Mouse (Mus musculus) lung, adult 2 months (tissue): ENCODE data around the gene Galns. TPM values are rescaled to one million over a fixed set of nuclear protein-coding genes. Genes with fewer than 3 reads are reported as not detected.
"Not testable (repeated sequence)": the region's sequence is repeated elsewhere in the genome, so short reads cannot be mapped to it uniquely, and the experiment has no call there.

Experiments used
- DNase-seq: peaks from one replicate; pipeline ENCODE4 v3.0.0; 2022
- H3K4me1 ChIP-seq: fragments of 200-500 bp; 2 replicates; pipeline ENCODE4 v1.6.1; 2011; ENCODE audit warnings: low read length; ENCODE audit not compliant: control insufficient read depth, insufficient read depth
- H3K4me3 ChIP-seq: fragments of 200-500 bp; replicated peaks from 2 replicates; pipeline ENCODE3; 2011; ENCODE audit warnings: low read depth, mild to moderate bottlenecking, control low read depth, low read length; ENCODE audit errors: extremely low read depth
- CTCF ChIP-seq: fragments of 200-500 bp; IDR thresholded peaks from 2 replicates; pipeline ENCODE4 v1.5.1; 2011; ENCODE audit warnings: mild to moderate bottlenecking, low read length, control low read depth; ENCODE audit not compliant: insufficient read depth
- POLR2A ChIP-seq: fragments of 200-500 bp; IDR thresholded peaks from 2 replicates; pipeline ENCODE4 v1.6.1; 2011; ENCODE audit warnings: low read depth, mild to moderate bottlenecking, control low read depth, low read length, borderline replicate concordance; ENCODE audit errors: extremely low read depth
- WGBS: fragments of 180-500 bp; shearing (Covaris S2); methylation state at CpG from one replicate; pipeline ENCODE4 v1.1.7; 2018; 5-methylcytosine and 5-hydroxymethylcytosine counted together
- polyA plus RNA-seq: library from polyadenylated mRNA; depleted of rRNA; stranded (reverse); fragments of >200 nt; gene quantifications from 2 replicates; pipeline ENCODE4 v1.2.3, GENCODE M21; 2012

Gene Galns
- polyA plus RNA-seq, 1 experiment: 14.9 TPM

- no peak for DNase-seq
- TF ChIP-seq POLR2A (no peak), CTCF (no peak)
- Histone ChIP-seq H3K4me1 (peaks cover 17% of the 10 kb centered on the region), H3K4me3 (no peak overlapping the region)
- WGBS: 58% methylated on average over 9 of the region's 9 CpGs
These were observed 25.5 kb upstream of the Galns start for GRCm38 (mm10) chr8:122636803-122637175.

GRCm38 (mm10) chr8:122635878-122636802, 24.9 kb upstream of the Galns start:
- Histone ChIP-seq H3K4me1 (peaks cover 17% of the 10 kb centered on the region), H3K4me3 (no peak overlapping the region)
- TF ChIP-seq CTCF (no peak), POLR2A (no peak)
- DNase-seq: no peak
- WGBS: 63% methylated on average over 14 of the region's 14 CpGs

- Histone ChIP-seq H3K4me3 (no peak overlapping the region), H3K4me1 (no peaks in the 10 kb centered on the region)
- DNase-seq: no peak
- TF ChIP-seq CTCF (no peak), POLR2A (no peak)
- WGBS: 90% methylated on average over 14 of the region's 14 CpGs
These were observed 21.9 kb upstream of the Galns start for GRCm38 (mm10) chr8:122633205-122633604.

DNA sequence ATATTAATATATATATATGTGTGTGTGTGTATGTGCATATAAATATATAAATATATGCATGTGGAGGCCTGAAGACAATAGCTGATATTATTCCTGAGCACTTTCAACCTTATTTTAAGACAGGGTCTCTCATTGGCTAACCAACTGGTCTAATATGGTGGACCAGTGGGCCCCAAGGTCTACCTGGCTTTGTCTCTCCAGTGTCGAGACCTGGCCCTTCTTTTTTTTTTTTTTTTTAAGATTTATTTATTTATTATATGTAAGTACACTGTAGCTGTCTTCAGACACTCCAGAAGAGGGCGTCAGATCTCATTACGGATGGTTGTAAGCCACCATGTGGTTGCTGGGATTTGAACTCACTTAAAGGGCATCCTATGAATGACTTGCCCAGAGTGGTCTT, 20.9 kb upstream of the Galns start:
- DNase-seq, H3K4me3 ChIP-seq, H3K4me1 ChIP-seq: not testable (repeated sequence)
- WGBS: 70% methylated on average over 3 of the region's 3 CpGs

DNA sequence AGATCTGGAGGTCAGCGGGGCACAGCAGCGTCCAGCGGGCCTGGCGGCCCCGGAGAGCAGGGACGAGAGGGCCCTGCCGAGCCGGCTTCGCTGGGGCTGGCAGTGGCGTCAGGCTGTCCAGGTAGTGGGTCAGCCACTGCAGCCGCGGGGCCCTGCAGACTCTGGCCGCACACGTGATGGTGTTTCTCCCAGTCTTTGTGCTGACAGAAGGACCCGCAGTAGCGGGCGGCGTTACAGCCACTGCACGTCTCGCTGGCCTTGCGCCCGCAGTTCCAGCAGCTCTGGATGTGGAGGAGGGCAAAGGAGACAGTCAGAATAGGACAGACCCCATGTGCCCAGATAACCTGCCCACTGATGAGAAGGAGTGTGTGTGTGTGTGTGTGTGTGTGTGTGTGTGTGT, 19.4 kb upstream of the Galns start:
- DNase-seq: no peak
- TF ChIP-seq CTCF: no peak
- no peak for TF ChIP-seq POLR2A
- H3K4me3 ChIP-seq: no peak overlapping the region
- no peaks in the 10 kb centered on the region; the same call in 1 of the 2 replicates for H3K4me1 ChIP-seq
- WGBS: 63% methylated on average over 22 of the region's 22 CpGs

- DNase-seq: no peak
- Histone ChIP-seq H3K4me1 (no peaks in the 10 kb centered on the region; the same call in 1 of the 2 replicates), H3K4me3 (no peak overlapping the region)
- no peak for TF ChIP-seq CTCF
- no peak for TF ChIP-seq POLR2A
- WGBS: 63% methylated on average over 10 of the region's 10 CpGs
These were observed 18.1 kb upstream of the Galns start for GRCm38 (mm10) chr8:122629388-122629787.

- Histone ChIP-seq H3K4me3 (no peak overlapping the region), H3K4me1 (no peaks in the 10 kb centered on the region; the same call in 1 of the 2 replicates)
- no peak for DNase-seq
- 57% methylated on average over 2 of the region's 2 CpGs for WGBS
- TF ChIP-seq CTCF: no peak
- TF ChIP-seq POLR2A: no peak
These were observed 15.6 kb upstream of the Galns start for GRCm38 (mm10) chr8:122626896-122627295.

DNA sequence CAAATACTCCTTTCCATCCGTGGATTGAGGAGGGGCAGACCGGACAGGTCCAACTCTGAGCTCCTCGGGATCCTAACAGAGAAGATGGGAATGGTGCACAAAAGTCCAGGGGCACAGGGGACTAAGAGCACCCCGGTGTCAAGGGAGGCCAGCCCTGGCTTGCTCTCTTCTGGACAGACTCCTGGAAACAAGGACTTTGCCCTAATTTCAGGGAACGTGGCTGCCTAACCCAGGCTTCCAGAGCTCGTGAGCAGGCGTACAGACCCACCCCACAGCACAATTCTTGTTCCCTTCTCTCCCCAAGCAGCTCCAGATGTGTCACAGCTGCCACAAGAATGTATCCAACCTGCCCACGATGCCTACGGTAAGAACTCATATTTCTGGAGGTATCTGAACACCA, 14.5 kb upstream of the Galns start:
- WGBS: 61% methylated on average over 9 of the region's 9 CpGs
- Histone ChIP-seq H3K4me1 (no peaks in the 10 kb centered on the region; the same call in 1 of the 2 replicates), H3K4me3 (no peak overlapping the region)
- no peak for DNase-seq
- no peak for TF ChIP-seq CTCF

DNA sequence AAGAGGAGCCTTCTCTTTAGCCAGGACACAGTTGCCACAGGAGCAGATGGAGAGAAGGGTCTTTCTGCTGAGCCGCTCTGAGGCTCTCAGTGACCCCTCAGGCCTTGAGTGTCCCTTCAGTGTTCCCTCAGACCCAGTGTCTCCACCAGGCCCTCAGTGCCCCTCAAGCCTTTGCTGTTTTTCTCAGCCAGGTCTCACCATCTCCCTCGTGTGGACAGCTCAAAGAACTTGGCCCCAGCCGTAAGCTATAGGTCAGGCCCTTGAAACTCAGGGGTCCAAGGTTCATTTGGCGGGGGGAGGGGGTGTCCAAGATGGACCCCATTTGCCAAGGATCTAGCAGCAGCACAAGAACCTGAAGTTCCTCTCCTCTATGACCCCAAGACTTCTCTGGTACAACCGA, 13.4 kb upstream of the Galns start:
- H3K4me3 ChIP-seq: no peak overlapping the region
- TF ChIP-seq CTCF: no peak
- TF ChIP-seq POLR2A: no peak
- WGBS: 59% methylated on average over 5 of the region's 5 CpGs
- no peak for DNase-seq
- H3K4me1 ChIP-seq: no peaks in the 10 kb centered on the region; the same call in 1 of the 2 replicates
